Mouse (Mus musculus): ENCODE measurements around the gene Coq7. TPM values are rescaled to one million over a fixed set of nuclear protein-coding genes. Genes with fewer than 3 reads are reported as not detected.

Coq7 gene
- 99.6 and 111 TPM in 2 replicates for polyA plus RNA-seq (2014; fragmentation: Nextera tagmentation; extraction: Ambion mirVana)

DNA sequence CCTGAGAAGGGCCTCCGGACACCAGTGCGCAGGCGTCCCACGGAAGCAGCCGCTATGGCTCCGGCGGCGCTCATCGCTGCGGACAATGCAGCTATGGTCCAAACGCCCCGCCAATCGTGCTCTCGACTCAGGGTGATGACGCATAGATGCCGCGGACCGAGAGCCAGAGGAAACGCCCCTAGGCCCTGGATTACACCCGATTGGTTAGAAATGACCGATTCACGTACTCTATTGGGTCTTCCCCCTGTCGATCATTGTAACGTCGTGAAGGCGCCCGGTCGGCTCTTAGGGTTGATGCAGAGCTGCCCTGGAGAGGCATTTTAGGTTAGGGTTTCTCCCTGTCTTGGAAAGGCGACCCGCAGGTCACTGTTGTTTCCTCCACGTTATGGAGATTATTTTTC is at the start of gene Coq7:
Gene Coq7, minus strand, starts transcription at position 179 of the 401 bp plus-strand sequence.
- H3K27ac ChIP-seq (ENCODE audit: low read depth, low read length): peak within 1 kb of the TSS; percentile 96
- H3K4me2 ChIP-seq: peak within 1 kb of the TSS; percentile 60
- peaks cover 4% of the 10 kb centered on the region; the same call in 1 of the 2 replicates for H3K4me1 ChIP-seq (ENCODE audit: control insufficient read depth, insufficient read depth, low read length)
- under 1% methylated on average over 31 of the region's 31 CpGs for WGBS
- H3K4me3 ChIP-seq (ENCODE audit: low read depth, low read length): peak within 1 kb of the TSS; percentile 69
- peak; percentile 100 for DNase-seq (ENCODE audit: low spot score, missing footprints)
- H3K9ac ChIP-seq (ENCODE audit: low read length): peak within 1 kb of the TSS; percentile 86
- no peaks in the 10 kb centered on the region for H3K27me3 ChIP-seq (ENCODE audit: control insufficient read depth, insufficient read depth, low read length)
- H3K9me3 ChIP-seq (ENCODE audit: control insufficient read depth, low read length): no peaks in the 10 kb centered on the region
- ATAC-seq (ENCODE audit: low FRiP score): peak; percentile 100
- no peaks in the 10 kb centered on the region for H3K36me3 ChIP-seq (ENCODE audit: control insufficient read depth, insufficient read depth, low read length)

DNA sequence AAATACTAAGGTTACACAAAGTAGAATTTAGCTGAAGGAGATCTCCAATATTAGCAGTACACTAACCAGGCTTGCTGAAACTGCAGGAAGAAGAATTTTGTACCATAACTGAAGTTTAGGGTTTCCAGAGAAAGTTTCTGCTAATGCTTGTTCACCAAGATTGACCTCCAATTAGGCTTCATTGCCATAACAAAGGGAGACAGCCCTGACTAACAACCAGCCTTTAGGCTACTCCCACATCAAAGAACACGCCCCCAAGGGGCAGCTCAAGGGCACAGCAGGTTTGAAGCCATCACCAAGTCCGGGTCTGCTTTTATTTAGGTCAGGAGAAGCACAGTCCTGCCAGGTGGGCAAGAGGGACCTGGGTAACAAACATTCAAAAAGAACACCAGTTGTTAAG is 46.8 kb upstream of the Coq7 start:
- H3K36me3 ChIP-seq (ENCODE audit: control insufficient read depth, insufficient read depth, low read length): no peaks in the 10 kb centered on the region
- H3K4me1 ChIP-seq (ENCODE audit: control insufficient read depth, insufficient read depth, low read length): peaks cover 3% of the 10 kb centered on the region; the same call in 1 of the 2 replicates
- H3K27ac ChIP-seq (ENCODE audit: low read depth, low read length): no peak overlapping the region
- H3K27me3 ChIP-seq (ENCODE audit: control insufficient read depth, insufficient read depth, low read length): no peaks in the 10 kb centered on the region
- H3K9me3 ChIP-seq (ENCODE audit: control insufficient read depth, low read length): no peaks in the 10 kb centered on the region
- H3K4me2 ChIP-seq: no peak overlapping the region
- no peak overlapping the region for H3K4me3 ChIP-seq (ENCODE audit: low read depth, low read length)
- WGBS: 74% methylated on average over 2 of the region's 2 CpGs
- DNase-seq (ENCODE audit: low spot score, missing footprints): no peak
- ATAC-seq (ENCODE audit: low FRiP score): no peak
- H3K9ac ChIP-seq (ENCODE audit: low read length): no peak overlapping the region

DNA sequence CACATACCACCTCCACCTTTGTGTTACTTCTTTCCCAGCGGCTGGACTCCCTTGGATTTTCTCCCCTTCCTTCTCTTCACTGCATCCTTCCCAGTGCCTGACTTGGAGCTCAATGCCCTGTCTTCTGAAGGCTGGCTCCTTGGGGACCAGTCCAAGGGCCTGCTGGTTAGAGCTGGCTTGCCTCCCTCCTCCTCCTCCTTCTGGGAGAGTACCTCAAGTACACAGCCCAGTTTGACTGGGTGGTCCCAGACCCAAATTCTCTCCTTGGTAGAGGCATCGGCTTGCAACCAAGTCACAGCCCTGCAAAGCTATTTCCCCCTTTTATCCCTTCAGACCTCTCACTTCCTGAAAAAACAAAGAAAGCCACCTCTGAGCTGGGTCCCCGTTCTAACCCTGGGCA is 45.1 kb upstream of the Coq7 start:
- no peak for DNase-seq (ENCODE audit: low spot score, missing footprints)
- no peak for ATAC-seq (ENCODE audit: low FRiP score)
- no peaks in the 10 kb centered on the region for H3K27me3 ChIP-seq (ENCODE audit: control insufficient read depth, insufficient read depth, low read length)
- WGBS: 67% methylated on average over 3 of the region's 3 CpGs
- H3K9ac ChIP-seq (ENCODE audit: low read length): no peak overlapping the region
- H3K9me3 ChIP-seq (ENCODE audit: control insufficient read depth, low read length): no peaks in the 10 kb centered on the region
- no peak overlapping the region for H3K4me3 ChIP-seq (ENCODE audit: low read depth, low read length)
- no peaks in the 10 kb centered on the region for H3K4me1 ChIP-seq (ENCODE audit: control insufficient read depth, insufficient read depth, low read length)
- H3K4me2 ChIP-seq: no peak overlapping the region
- H3K36me3 ChIP-seq (ENCODE audit: control insufficient read depth, insufficient read depth, low read length): no peaks in the 10 kb centered on the region
- no peak overlapping the region; the same call in 1 of the 2 replicates for H3K27ac ChIP-seq (ENCODE audit: low read depth, low read length)

DNA sequence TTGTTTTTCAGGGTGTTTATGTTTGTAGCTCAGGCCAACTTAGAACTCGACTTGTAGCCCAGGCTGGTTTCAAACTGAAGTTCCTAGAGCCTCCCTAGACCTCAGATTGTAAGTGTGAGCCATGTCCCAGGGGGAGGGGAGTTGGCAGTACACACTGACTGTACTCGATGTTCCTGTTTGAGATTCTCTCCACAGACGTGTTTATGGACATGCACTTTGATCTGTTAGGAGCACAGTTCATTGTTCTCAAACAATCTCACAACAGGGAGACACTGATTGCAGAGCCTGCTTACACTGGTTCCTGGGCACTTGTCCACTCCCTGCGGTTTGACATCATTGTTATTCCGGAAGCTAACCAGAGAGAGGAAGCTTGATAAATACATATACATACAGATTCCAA is 38.9 kb upstream of the Coq7 start:
- no peaks in the 10 kb centered on the region for H3K36me3 ChIP-seq (ENCODE audit: control insufficient read depth, insufficient read depth, low read length)
- H3K4me1 ChIP-seq (ENCODE audit: control insufficient read depth, insufficient read depth, low read length): peaks cover 5% of the 10 kb centered on the region; the same call in 1 of the 2 replicates
- no peaks in the 10 kb centered on the region for H3K9me3 ChIP-seq (ENCODE audit: control insufficient read depth, low read length)
- WGBS: 63% methylated on average over 5 of the region's 5 CpGs
- ATAC-seq (ENCODE audit: low FRiP score) (no peak), DNase-seq (ENCODE audit: low spot score, missing footprints) (no peak)
- no peak overlapping the region for H3K9ac ChIP-seq (ENCODE audit: low read length)
- H3K27me3 ChIP-seq (ENCODE audit: control insufficient read depth, insufficient read depth, low read length): no peaks in the 10 kb centered on the region
- H3K4me2 ChIP-seq: no peak overlapping the region
- H3K4me3 ChIP-seq (ENCODE audit: low read depth, low read length): no peak overlapping the region
- H3K27ac ChIP-seq (ENCODE audit: low read depth, low read length): no peak overlapping the region

DNA sequence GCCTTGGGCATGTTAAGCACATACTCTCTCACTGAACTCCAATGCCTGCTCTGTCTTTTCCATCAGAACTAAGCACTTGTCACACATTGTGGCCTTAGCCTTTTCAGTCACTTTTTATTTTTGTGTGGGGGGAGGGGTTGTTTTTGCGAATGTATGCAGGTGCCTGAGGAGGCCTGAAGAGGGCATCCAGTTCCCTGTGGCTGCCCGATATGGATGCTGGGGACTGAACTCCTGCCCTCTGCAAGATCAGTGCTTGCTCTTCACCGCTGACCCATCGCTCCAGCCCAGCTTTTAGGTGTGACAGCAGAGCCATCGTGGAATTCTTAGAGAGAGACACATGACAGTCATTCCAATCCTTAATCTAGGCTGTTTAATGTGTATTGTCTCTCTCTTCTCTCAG is 38.2 kb upstream of the Coq7 start:
- peaks cover 5% of the 10 kb centered on the region; the same call in 1 of the 2 replicates for H3K4me1 ChIP-seq (ENCODE audit: control insufficient read depth, insufficient read depth, low read length)
- no peak overlapping the region for H3K4me3 ChIP-seq (ENCODE audit: low read depth, low read length)
- no peak overlapping the region for H3K9ac ChIP-seq (ENCODE audit: low read length)
- DNase-seq (ENCODE audit: low spot score, missing footprints) (no peak), ATAC-seq (ENCODE audit: low FRiP score) (no peak)
- no peaks in the 10 kb centered on the region for H3K27me3 ChIP-seq (ENCODE audit: control insufficient read depth, insufficient read depth, low read length)
- H3K9me3 ChIP-seq (ENCODE audit: control insufficient read depth, low read length): no peaks in the 10 kb centered on the region
- no peak overlapping the region for H3K27ac ChIP-seq (ENCODE audit: low read depth, low read length)
- H3K36me3 ChIP-seq (ENCODE audit: control insufficient read depth, insufficient read depth, low read length): no peaks in the 10 kb centered on the region
- WGBS: 55% methylated on average over 5 of the region's 5 CpGs
- no peak overlapping the region for H3K4me2 ChIP-seq

DNA sequence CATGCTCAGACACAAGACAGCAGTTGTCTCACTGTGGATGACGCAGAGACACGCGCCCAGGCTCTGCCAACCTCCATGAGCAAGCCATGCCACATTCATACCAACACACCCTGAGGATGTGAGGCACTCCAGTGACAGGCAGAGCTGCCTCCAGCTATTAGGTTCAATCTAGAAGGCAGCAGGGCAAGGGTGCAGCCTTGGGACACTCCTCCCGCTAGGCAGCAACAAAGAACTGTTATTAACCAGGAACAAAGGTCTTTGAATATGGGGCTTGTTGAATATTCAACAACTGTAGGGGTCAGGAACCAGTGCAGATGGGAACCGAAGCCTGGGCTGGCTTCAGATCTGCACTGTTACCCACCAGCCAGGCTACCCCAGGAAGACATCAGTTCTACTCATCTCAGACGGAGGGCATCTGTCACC is 36.0 kb upstream of the Coq7 start:
- Histone ChIP-seq H3K27ac (ENCODE audit: low read depth, low read length) (no peak overlapping the region), H3K9ac (ENCODE audit: low read length) (no peak overlapping the region), H3K4me2 (no peak overlapping the region), H3K4me3 (ENCODE audit: low read depth, low read length) (no peak overlapping the region), H3K4me1 (ENCODE audit: control insufficient read depth, insufficient read depth, low read length) (peaks cover 5% of the 10 kb centered on the region; the same call in 1 of the 2 replicates), H3K36me3 (ENCODE audit: control insufficient read depth, insufficient read depth, low read length) (no peaks in the 10 kb centered on the region), H3K27me3 (ENCODE audit: control insufficient read depth, insufficient read depth, low read length) (no peaks in the 10 kb centered on the region), H3K9me3 (ENCODE audit: control insufficient read depth, low read length) (no peaks in the 10 kb centered on the region)
- peak; percentile 62 for ATAC-seq (ENCODE audit: low FRiP score)
- no peak for DNase-seq (ENCODE audit: low spot score, missing footprints)
- 67% methylated on average over 6 of the region's 6 CpGs for WGBS

DNA sequence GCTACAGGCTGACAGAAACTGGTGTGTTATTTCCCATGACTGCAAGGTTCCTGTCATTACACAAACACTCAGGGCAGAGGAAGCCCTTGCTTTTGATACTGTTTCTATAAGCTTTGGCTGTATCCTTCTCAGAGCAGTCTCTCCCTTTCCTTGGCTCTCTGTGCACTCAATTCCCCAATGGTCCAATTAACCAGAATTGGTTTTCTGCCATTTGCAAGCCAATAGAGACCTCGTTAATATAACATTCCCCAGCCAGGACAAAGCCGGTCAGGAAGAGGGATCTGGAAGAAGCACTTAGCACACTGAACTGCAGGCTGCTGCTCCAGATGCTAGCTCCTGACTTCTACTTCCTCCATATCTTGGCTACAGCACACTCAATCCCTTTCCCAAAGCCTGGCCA is 21.1 kb upstream of the Coq7 start:
- Histone ChIP-seq H3K4me2 (no peak overlapping the region), H3K27ac (ENCODE audit: low read depth, low read length) (no peak overlapping the region), H3K36me3 (ENCODE audit: control insufficient read depth, insufficient read depth, low read length) (peaks cover 3% of the 10 kb centered on the region; the same call in 1 of the 2 replicates), H3K27me3 (ENCODE audit: control insufficient read depth, insufficient read depth, low read length) (no peaks in the 10 kb centered on the region), H3K9ac (ENCODE audit: low read length) (no peak overlapping the region), H3K4me3 (ENCODE audit: low read depth, low read length) (no peak overlapping the region), H3K9me3 (ENCODE audit: control insufficient read depth, low read length) (no peaks in the 10 kb centered on the region), H3K4me1 (ENCODE audit: control insufficient read depth, insufficient read depth, low read length) (no peaks in the 10 kb centered on the region)
- ATAC-seq (ENCODE audit: low FRiP score): no peak
- WGBS: 86% methylated on average over 2 of the region's 2 CpGs
- no peak for DNase-seq (ENCODE audit: low spot score, missing footprints)

DNA sequence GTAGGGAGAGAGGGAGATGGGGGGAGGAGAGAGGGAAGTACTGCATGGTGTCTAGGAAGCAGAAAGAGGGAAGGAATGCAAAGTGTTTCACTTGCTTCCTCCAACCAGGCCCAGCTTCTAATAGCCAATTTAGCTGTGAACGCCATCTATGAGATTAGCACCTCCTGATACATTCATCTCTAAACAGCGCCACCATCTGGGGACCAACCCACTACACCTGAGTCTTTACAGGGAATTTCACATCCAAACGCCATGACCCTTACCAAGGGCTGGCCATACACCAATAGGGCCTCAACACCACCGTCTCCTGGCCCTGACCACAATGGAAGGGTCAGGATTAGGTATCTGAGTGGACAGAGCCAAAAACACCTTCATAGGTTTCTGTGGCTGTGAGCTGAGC is 20.7 kb upstream of the Coq7 start:
- Histone ChIP-seq H3K27me3 (ENCODE audit: control insufficient read depth, insufficient read depth, low read length) (no peaks in the 10 kb centered on the region), H3K36me3 (ENCODE audit: control insufficient read depth, insufficient read depth, low read length) (peaks cover 3% of the 10 kb centered on the region; the same call in 1 of the 2 replicates), H3K4me2 (no peak overlapping the region), H3K27ac (ENCODE audit: low read depth, low read length) (no peak overlapping the region), H3K9me3 (ENCODE audit: control insufficient read depth, low read length) (no peaks in the 10 kb centered on the region), H3K4me3 (ENCODE audit: low read depth, low read length) (no peak overlapping the region), H3K4me1 (ENCODE audit: control insufficient read depth, insufficient read depth, low read length) (no peaks in the 10 kb centered on the region), H3K9ac (ENCODE audit: low read length) (no peak overlapping the region)
- 58% methylated on average over 4 of the region's 4 CpGs for WGBS
- no peak for DNase-seq (ENCODE audit: low spot score, missing footprints)
- ATAC-seq (ENCODE audit: low FRiP score): no peak

DNA sequence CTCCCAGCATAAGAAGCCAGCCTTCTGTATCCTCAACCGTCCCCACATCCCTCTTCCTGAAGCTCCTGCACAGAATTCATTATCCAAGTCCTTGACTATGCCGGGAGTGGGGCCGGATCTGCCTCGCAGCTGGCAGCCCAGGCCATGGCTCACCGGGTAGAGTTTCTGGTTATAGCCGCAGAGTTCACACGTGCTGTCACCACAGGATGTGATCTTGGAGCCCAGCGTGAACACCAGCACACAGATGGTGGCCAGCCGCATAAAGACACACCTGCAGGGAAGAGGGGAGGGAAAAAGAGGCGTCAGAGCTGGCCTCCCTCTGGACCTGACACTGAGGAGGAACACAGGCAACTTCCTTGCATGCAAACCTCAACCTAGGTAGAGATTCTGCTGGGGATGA is 14.3 kb upstream of the Coq7 start:
- no peaks in the 10 kb centered on the region for H3K27me3 ChIP-seq (ENCODE audit: control insufficient read depth, insufficient read depth, low read length)
- no peaks in the 10 kb centered on the region for H3K4me1 ChIP-seq (ENCODE audit: control insufficient read depth, insufficient read depth, low read length)
- ATAC-seq (ENCODE audit: low FRiP score) (no peak), DNase-seq (ENCODE audit: low spot score, missing footprints) (no peak)
- no peaks in the 10 kb centered on the region for H3K9me3 ChIP-seq (ENCODE audit: control insufficient read depth, low read length)
- no peak overlapping the region for H3K27ac ChIP-seq (ENCODE audit: low read depth, low read length)
- H3K4me2 ChIP-seq: no peak overlapping the region
- H3K4me3 ChIP-seq (ENCODE audit: low read depth, low read length): no peak overlapping the region
- 77% methylated on average over 10 of the region's 10 CpGs for WGBS
- peaks cover 3% of the 10 kb centered on the region; the same call in 1 of the 2 replicates for H3K36me3 ChIP-seq (ENCODE audit: control insufficient read depth, insufficient read depth, low read length)
- no peak overlapping the region for H3K9ac ChIP-seq (ENCODE audit: low read length)

Measured in midbrain, embryonic 11.5 days (tissue).